Mouse (Mus musculus) embryonic facial prominence, embryonic 13.5 days (tissue): ENCODE results near the gene Snapc4. TPM values are rescaled to one million over a fixed set of nuclear protein-coding genes. Genes with fewer than 3 reads are reported as not detected.
"Not testable (repeated sequence)": the region's sequence is repeated elsewhere in the genome, so short reads cannot be mapped to it uniquely, and the experiment has no call there.

Source experiments
- ATAC-seq: fragments of 200-750 bp; cut with Nextera tagmentation; 2 replicates; pipeline ENCODE4 v1.8.0; 2017; ENCODE audit warnings: low read depth; ENCODE audit not compliant: insufficient number of reproducible peaks, insufficient read depth, low FRiP score, low TSS enrichment
- H3K27ac ChIP-seq: fragments of 300-500 bp; sonication (generic); 2 replicates; pipeline ENCODE4 v1.5.1; 2015; ENCODE audit warnings: moderate library complexity, mild to moderate bottlenecking, inconsistent platforms
- H3K27me3 ChIP-seq: fragments of 300-500 bp; sonication (generic); 2 replicates; pipeline ENCODE4 v1.6.1; 2015; ENCODE audit warnings: mild to moderate bottlenecking, inconsistent platforms
- H3K36me3 ChIP-seq: fragments of 300-500 bp; sonication (generic); 2 replicates; pipeline ENCODE4 v1.6.1; 2015; ENCODE audit warnings: mild to moderate bottlenecking, inconsistent platforms
- H3K4me1 ChIP-seq: fragments of 300-500 bp; sonication (generic); 2 replicates; pipeline ENCODE4 v1.6.1; 2015; ENCODE audit warnings: inconsistent platforms
- H3K4me2 ChIP-seq: fragments of 300-500 bp; sonication (generic); 2 replicates; pipeline ENCODE4 v1.6.1; 2015; ENCODE audit warnings: moderate library complexity, mild to moderate bottlenecking, inconsistent platforms
- H3K4me3 ChIP-seq: fragments of 300-500 bp; sonication (generic); 2 replicates; pipeline ENCODE4 v1.5.1; 2015; ENCODE audit warnings: mild to moderate bottlenecking, inconsistent platforms
- H3K9ac ChIP-seq: fragments of 300-500 bp; sonication (generic); 2 replicates; pipeline ENCODE4 v1.6.1; 2015; ENCODE audit warnings: mild to moderate bottlenecking, inconsistent platforms
- H3K9me3 ChIP-seq: fragments of 300-500 bp; sonication (generic); 2 replicates; pipeline ENCODE4 v1.6.1; 2016; ENCODE audit warnings: inconsistent platforms
- WGBS: fragments of 180-500 bp; shearing (Covaris S2); methylation state at CpG from one replicate; pipeline ENCODE4 v1.1.7; 2015; ENCODE audit warnings: mixed read lengths; 5-methylcytosine and 5-hydroxymethylcytosine counted together
- polyA plus RNA-seq: library from polyadenylated mRNA; unstranded; fragments of >200 nt; fragmentation: Nextera tagmentation; extraction: Ambion mirVana; gene quantifications from 2 replicates; pipeline ENCODE4 v1.2.1, GENCODE M21; 2015

The Snapc4 gene
- polyA plus RNA-seq, 1 experiment from 2014 or later = 38.9 TPM

DNA sequence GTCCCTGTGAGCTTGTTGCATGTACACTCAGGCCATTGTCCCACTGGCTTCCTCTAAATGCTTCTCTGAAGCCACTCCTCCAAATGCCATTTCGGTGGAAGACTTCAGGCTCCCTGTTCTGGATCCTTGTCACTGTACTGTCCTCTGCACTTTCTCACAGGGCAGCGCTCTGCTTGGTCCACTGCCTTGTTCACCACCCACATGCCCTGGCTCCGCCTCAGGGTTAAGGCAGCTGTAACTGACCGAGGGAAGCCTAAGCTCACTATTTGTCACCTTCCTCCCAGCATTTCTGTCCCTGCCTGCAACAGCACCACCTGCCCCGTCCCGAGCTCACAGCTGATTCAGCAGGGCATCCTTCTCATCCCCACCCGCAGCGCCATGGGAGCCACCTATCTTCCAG, 22.9 kb upstream of the Snapc4 start:
- H3K9me3 ChIP-seq = no peaks in the 10 kb centered on the region
- 84% methylated on average over 8 of the region's 8 CpGs for WGBS
- H3K4me3 ChIP-seq = no peak overlapping the region
- H3K9ac ChIP-seq = no peak overlapping the region
- H3K4me1 ChIP-seq = peaks cover 38% of the 10 kb centered on the region
- no peak overlapping the region for H3K4me2 ChIP-seq
- peaks cover 73% of the 10 kb centered on the region for H3K36me3 ChIP-seq
- ATAC-seq = no peak
- no peaks in the 10 kb centered on the region for H3K27me3 ChIP-seq
- no peak overlapping the region for H3K27ac ChIP-seq

DNA sequence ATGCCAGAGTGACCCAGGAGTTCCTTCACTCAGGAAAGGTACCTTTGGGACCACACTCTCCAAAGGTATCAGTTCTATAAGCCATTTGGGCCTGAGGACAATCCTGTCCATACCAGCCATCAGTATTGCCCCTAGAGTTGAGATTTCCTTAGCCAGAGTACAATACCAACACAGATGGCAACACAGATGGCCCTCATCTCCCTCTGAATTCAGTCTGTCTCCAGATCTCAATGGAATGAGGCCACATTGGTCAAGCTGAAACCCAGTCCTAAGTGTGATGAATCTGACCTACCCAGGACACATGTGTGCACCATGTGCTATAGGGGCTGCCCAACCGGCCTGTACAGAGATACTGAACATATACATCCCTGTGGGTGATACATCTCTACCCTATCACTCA, 21.8 kb upstream of the Snapc4 start:
- Histone ChIP-seq H3K9me3 (no peaks in the 10 kb centered on the region), H3K27me3 (no peaks in the 10 kb centered on the region), H3K4me1 (peaks cover 27% of the 10 kb centered on the region), H3K27ac (no peak overlapping the region), H3K4me2 (no peak overlapping the region), H3K9ac (no peak overlapping the region), H3K4me3 (no peak overlapping the region), H3K36me3 (peaks cover 84% of the 10 kb centered on the region)
- no peak for ATAC-seq
- WGBS = 86% methylated on average over 1 of the region's 1 CpGs

DNA sequence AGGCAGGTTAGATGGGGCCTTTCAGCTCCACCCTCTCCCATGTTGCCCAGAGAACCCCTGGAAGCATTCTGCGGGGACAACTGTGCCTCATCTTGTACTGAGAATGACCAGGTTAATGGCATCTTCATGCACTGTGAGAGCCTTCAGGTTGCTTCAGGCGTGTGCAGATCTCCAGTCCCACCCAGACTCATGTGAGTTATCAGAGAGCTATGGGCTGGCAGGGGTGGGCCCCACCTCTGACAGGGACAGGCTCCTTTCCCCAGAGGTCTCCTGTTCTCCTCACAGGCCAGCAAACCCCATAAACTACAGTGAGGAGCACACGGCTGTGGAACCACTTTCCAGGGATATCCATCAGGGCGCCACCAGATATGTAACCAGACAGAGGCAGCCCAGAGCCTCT, 20.6 kb upstream of the Snapc4 start:
- Histone ChIP-seq H3K4me1 (peaks cover 15% of the 10 kb centered on the region), H3K9ac (no peak overlapping the region), H3K4me3 (no peak overlapping the region), H3K4me2 (no peak overlapping the region), H3K27ac (no peak overlapping the region), H3K36me3 (peaks cover 88% of the 10 kb centered on the region), H3K9me3 (no peaks in the 10 kb centered on the region), H3K27me3 (no peaks in the 10 kb centered on the region)
- WGBS = 90% methylated on average over 4 of the region's 4 CpGs
- ATAC-seq = no peak

DNA sequence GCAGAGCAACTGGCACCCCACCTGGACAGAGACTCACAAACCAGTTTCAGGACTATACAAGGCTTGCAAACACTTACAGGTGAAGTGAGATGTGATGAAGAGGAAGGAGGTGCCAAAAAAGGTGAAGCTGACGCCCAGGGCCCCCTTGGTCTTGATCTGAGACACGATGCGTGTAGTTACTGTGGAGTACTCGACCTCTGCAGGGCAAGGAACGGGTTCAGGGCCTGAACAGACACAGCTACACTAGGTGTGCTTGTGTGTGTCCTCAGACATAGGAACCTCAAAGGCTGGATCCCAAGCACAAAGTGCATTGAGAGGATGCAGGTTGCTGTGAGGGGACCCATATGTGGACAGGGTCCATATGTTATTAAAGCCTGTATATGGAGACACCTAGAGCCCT, 19.8 kb upstream of the Snapc4 start:
- no peak overlapping the region for H3K27ac ChIP-seq
- no peak overlapping the region for H3K9ac ChIP-seq
- peaks cover 7% of the 10 kb centered on the region for H3K4me1 ChIP-seq
- H3K9me3 ChIP-seq = no peaks in the 10 kb centered on the region
- 85% methylated on average over 5 of the region's 5 CpGs for WGBS
- no peak overlapping the region for H3K4me3 ChIP-seq
- peaks cover 88% of the 10 kb centered on the region for H3K36me3 ChIP-seq
- ATAC-seq = no peak
- no peak overlapping the region for H3K4me2 ChIP-seq
- no peaks in the 10 kb centered on the region for H3K27me3 ChIP-seq

DNA sequence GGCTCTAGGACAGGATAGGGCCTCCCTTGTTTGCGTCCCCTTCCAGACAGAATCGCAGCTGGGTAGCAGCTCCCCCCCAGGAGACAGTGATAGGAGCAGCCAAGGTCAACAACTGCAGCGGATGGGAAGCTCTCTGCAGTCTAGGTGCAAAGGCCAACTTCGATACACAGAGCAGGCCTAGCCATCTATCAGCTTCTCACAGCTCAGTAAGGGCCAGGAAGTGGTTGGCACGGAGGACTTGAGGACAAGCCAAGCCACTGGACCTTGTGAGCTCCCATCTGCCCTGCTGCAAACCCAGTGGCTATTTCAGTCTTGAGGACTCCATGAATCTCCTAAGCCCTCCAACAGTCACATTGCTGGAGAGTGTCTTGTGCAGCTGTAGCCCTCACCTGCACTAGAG, 19.2 kb upstream of the Snapc4 start:
- Histone ChIP-seq H3K9ac (no peak overlapping the region), H3K4me1 (peaks cover under 1% of the 10 kb centered on the region; the same call in 1 of the 2 replicates), H3K27me3 (no peaks in the 10 kb centered on the region), H3K4me2 (no peak overlapping the region), H3K27ac (no peak overlapping the region), H3K4me3 (no peak overlapping the region), H3K36me3 (peaks cover 90% of the 10 kb centered on the region), H3K9me3 (no peaks in the 10 kb centered on the region)
- ATAC-seq = no peak
- 81% methylated on average over 5 of the region's 5 CpGs for WGBS

DNA sequence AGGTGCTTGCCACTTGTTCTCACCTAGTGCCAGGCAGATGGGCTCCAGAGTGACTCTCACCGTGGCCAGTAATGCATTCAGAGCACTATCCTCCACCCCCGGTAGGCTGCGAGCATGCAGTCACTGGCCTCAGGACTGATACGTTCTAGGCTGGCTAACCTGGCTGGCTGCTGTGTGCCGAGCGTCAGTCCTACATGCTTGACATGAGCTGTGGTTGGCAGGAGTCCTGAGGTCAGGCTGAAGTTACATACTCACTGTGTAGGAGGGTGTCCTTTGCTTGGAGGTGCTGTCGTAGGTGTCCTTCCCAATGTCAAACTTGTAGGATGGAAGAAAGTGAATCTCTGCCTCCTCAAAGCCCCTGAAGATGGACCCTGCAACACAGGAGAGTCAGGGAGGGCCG, 18.5 kb upstream of the Snapc4 start:
- WGBS = 86% methylated on average over 8 of the region's 8 CpGs
- no peaks in the 10 kb centered on the region for H3K9me3 ChIP-seq
- no peak overlapping the region for H3K4me2 ChIP-seq
- H3K27ac ChIP-seq = no peak overlapping the region
- no peaks in the 10 kb centered on the region for H3K27me3 ChIP-seq
- H3K36me3 ChIP-seq = peaks cover 96% of the 10 kb centered on the region
- H3K4me1 ChIP-seq = no peaks in the 10 kb centered on the region
- no peak overlapping the region for H3K4me3 ChIP-seq
- ATAC-seq = no peak
- no peak overlapping the region for H3K9ac ChIP-seq

DNA sequence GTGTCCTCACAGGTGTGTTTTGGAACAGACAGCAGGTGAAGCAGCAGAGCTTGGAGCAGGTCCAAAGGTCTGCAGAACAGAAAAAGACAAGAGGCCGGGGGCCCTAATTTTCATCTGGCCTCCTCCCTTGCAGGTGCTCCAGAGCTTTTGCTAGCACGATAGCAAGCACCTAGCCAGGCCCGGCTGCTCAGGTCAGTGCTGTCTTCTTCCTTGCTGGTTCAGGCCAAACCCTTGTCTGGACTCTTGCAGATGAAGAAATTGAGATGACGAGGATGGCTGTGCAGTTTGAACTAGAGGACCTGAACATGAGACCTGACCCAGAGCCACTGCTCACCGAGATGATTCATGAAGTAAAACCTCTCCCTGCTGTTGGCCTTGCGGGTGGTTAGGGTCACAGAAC, 11.2 kb upstream of the Snapc4 start:
- Histone ChIP-seq H3K36me3 (peaks cover 75% of the 10 kb centered on the region), H3K9ac (no peak overlapping the region), H3K4me2 (no peak overlapping the region), H3K27me3 (no peaks in the 10 kb centered on the region), H3K27ac (no peak overlapping the region), H3K9me3 (no peaks in the 10 kb centered on the region), H3K4me3 (no peak overlapping the region), H3K4me1 (peaks cover 22% of the 10 kb centered on the region)
- 89% methylated on average over 6 of the region's 6 CpGs for WGBS
- ATAC-seq = no peak

DNA sequence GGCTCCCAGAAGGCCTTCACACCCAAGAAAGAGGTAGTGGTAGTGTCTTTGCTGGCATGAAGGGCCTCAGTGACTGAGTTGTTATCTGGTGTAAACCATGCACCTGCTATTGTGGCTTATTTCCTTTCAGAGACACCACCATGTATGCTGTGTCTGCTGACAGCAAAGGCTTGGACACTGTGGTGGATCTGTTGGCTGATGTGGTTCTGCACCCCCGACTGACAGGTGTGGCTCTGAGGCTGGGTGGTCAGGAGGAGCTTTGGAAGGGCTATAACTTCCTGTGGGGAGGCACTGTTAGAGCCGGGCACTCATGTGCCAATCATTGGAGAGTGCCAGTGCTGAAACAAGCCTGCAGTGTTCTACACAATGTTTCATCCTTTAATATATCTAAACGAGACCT, 10.5 kb upstream of the Snapc4 start:
- Histone ChIP-seq H3K4me2 (peak overlapping the region; percentile 12; the same call in 1 of the 2 replicates), H3K9me3 (no peaks in the 10 kb centered on the region), H3K9ac (no peak overlapping the region), H3K27ac (no peak overlapping the region), H3K36me3 (peaks cover 75% of the 10 kb centered on the region), H3K27me3 (no peaks in the 10 kb centered on the region), H3K4me3 (no peak overlapping the region), H3K4me1 (peaks cover 22% of the 10 kb centered on the region)
- WGBS = 81% methylated on average over 3 of the region's 3 CpGs
- ATAC-seq = no peak

DNA sequence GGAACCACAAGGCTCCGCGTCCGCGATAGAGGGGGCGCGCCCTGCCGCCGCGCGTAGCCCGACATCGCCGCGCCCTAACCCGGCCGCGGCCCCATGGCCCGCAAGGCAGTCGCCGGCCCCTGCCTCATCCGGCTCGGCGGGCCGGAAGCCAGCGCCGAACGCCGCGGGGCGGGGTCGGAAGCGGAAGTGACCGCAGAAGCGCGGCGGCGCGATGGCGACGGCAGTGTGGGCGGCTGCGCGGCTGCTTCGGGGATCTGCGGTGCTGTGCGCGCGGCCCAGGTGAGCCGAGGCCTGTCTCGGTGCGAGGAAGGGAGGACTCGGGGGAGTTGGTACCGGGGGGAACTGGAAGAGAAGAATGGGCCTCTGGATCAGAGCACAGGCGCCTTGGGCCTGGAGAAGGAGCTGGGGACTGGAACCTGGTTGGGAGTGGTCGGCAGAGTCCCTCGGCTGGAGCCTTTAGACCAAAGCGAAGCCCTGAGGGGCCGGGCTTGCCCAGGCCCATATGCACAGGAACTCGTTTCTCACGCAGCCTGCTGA, 8.8 kb upstream of the Snapc4 start, which contains the start of the genes Entr1 and Pmpca:
Gene Entr1, minus strand, starts transcription at position 163 of the 537 bp plus-strand sequence.
Gene Pmpca, plus strand, starts transcription at position 186 of the 537 bp plus-strand sequence.
- H3K27me3 ChIP-seq = no peaks in the 10 kb centered on the region
- H3K4me1 ChIP-seq = peaks cover 22% of the 10 kb centered on the region
- peak within 1 kb of the TSS; percentile 69 for H3K27ac ChIP-seq
- peak within 1 kb of the TSS; percentile 97 for H3K4me3 ChIP-seq
- peak within 1 kb of the TSS; percentile 95 for H3K9ac ChIP-seq
- H3K36me3 ChIP-seq = peaks cover 75% of the 10 kb centered on the region
- peak within 1 kb of the TSS; percentile 95 for H3K4me2 ChIP-seq
- H3K9me3 ChIP-seq = no peaks in the 10 kb centered on the region
- ATAC-seq = peak; percentile 80
- under 1% methylated on average over 60 of the region's 60 CpGs for WGBS

DNA sequence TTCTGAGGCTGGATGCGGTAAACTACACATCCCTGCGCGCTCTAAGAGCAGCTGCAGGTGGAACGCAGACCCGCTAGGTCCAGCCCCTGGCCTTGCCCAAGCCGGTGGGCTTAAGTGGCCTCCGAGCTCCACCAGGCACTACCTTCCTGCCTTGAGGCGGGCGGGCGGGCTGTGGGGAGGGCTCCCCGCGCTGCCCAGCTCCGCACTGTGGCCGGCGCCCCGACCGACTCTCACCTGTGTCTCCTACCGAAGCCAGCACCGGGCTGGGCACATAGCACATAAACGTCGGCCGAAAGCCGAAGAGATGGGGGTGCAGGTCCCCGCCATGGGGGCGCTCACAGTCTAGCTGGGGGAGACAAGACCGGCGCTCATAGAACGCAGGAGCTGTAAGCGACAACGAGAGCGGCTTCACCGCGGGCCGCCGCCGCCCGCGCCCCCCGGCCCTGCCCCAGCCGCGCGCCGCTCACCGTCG, 8.3 kb upstream of the Snapc4 start:
- Histone ChIP-seq H3K27ac (peak overlapping the region; percentile 69), H3K9ac (peak overlapping the region; percentile 95), H3K27me3 (no peaks in the 10 kb centered on the region), H3K4me1 (peaks cover 22% of the 10 kb centered on the region), H3K36me3 (peaks cover 75% of the 10 kb centered on the region), H3K4me3 (peak overlapping the region; percentile 97), H3K9me3 (no peaks in the 10 kb centered on the region), H3K4me2 (peak overlapping the region; percentile 95)
- ATAC-seq = peak; percentile 6; the same call in 1 of the 2 replicates
- WGBS = under 1% methylated on average over 45 of the region's 45 CpGs

DNA sequence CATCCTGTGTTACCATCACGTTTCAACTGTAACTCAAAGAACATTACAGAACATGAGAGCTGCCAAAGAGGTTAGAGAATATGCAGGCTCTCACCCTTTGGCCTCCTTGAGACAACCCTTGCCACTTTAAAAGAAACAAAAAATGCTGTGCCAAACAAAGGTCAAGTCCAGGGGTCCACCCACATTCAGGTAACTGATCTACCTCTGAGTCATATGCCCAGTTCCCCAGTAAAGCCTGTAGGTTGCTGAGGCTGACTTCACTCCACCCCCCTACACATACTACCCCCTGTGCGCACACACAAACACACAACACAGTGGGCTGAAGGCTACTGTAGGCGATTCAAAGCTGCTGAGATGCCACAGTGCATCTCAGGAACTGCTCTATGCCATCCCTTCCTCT, 7.3 kb upstream of the Snapc4 start:
- WGBS = 87% methylated on average over 3 of the region's 3 CpGs
- H3K4me3 ChIP-seq = peak overlapping the region; percentile 97; the same call in 1 of the 2 replicates
- H3K36me3 ChIP-seq = peaks cover 75% of the 10 kb centered on the region
- peak overlapping the region; percentile 95 for H3K4me2 ChIP-seq
- no peaks in the 10 kb centered on the region for H3K9me3 ChIP-seq
- H3K27me3 ChIP-seq = no peaks in the 10 kb centered on the region
- ATAC-seq = no peak
- peaks cover 22% of the 10 kb centered on the region for H3K4me1 ChIP-seq
- H3K27ac ChIP-seq = no peak overlapping the region
- H3K9ac ChIP-seq = peak overlapping the region; percentile 95

DNA sequence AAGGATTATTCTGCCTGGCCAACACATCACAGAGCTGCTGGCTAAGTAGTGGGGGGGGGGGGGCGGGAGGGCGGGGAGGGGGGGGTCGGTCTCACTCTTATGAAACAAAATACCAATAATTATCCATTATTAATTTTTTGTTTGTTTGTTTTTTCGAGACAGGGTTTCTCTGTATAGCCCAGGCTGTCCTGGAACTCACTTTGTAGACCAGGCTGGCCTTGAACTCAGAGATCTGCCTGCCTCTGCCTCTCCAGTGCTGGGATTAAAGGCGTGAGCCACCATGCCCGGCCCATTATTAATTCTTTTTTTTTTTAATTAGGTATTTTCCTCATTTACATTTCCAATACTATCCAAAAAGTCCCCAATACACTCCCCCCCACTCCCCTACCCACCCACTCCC, 418 bp upstream of the Snapc4 start:
- not testable (repeated sequence) for H3K27ac ChIP-seq, H3K9me3 ChIP-seq, H3K4me1 ChIP-seq, ATAC-seq, H3K27me3 ChIP-seq
- Histone ChIP-seq H3K9ac (peak overlapping the region; percentile 89), H3K36me3 (peaks cover 66% of the 10 kb centered on the region), H3K4me3 (peak overlapping the region; percentile 92), H3K4me2 (peak overlapping the region; percentile 93)
- WGBS = 33% methylated on average over 6 of the region's 6 CpGs
